ENCODE assay signal across 20 mouse cellular contexts in genomic region chr11:72496066-72496465, GRCm38 (mm10). TPM values are rescaled to one million over a fixed set of nuclear protein-coding genes. Genes with fewer than 3 reads are reported as not detected.
A peak's percentile ranks its signal among the peaks of the same experiment; 100 is the strongest.
DNase-seq lines count a peak whose midpoint lies in the region; ATAC-seq and TF ChIP-seq lines count a peak whose summit lies in the region.
"Had no signal": no experiment of that assay in that cellular context is flagged by ENCODE, and none has a peak within 500 bp of the region (broad histone marks: within the 10 kb centered on the region; RNA-seq: fewer than 3 reads in every experiment).

No protein-coding gene starts in this region.

- H3K4me1 ChIP-seq in intestine, embryonic 16.5 days (ENCODE audit: control insufficient read depth, insufficient read depth, low read length) = peaks cover 6% of the 10 kb centered on the region; the same call in 1 of the 2 replicates
- H3K4me1 ChIP-seq in intestine, embryonic 15.5 days (replicated peaks) = peaks cover 3% of the 10 kb centered on the region
- peaks cover 42% of the 10 kb centered on the region for H3K4me1 ChIP-seq in megakaryocyte, embryonic 14.5 days
- peaks cover 32% of the 10 kb centered on the region for H3K4me1 ChIP-seq in small intestine, adult 2 months (ENCODE audit: control insufficient read depth, insufficient read depth, insufficient read length, low read length)
- H3K4me1 ChIP-seq: heart, embryonic 10.5 days had no signal

- ATAC-seq in intestine, embryonic 16.5 days = 0 out of 2 replicates have a peak, but pooled peaks have one; percentile 19
- ATAC-seq in intestine, embryonic 15.5 days = no peak
- no peak for ATAC-seq in megakaryocyte, adult 5-6 weeks (ENCODE audit: poor library complexity, severe bottlenecking)
- ATAC-seq: forebrain, embryonic 13.5 days; forebrain, postnatal 0 days; Patski had no signal

- H3K9me3 ChIP-seq in intestine, embryonic 16.5 days (ENCODE audit: control insufficient read depth, low read length) = no peaks in the 10 kb centered on the region
- H3K9me3 ChIP-seq in intestine, embryonic 15.5 days = no peaks in the 10 kb centered on the region
- H3K9me3 ChIP-seq in megakaryocyte, embryonic 14.5 days = no peaks in the 10 kb centered on the region
- H3K9me3 ChIP-seq: embryonic facial prominence, embryonic 10.5 days; forebrain, embryonic 13.5 days; heart, embryonic 10.5 days; hindbrain, embryonic 12.5 days had no signal

- H3K27me3 ChIP-seq in intestine, embryonic 16.5 days (replicated peaks; ENCODE audit: control insufficient read depth, insufficient read depth, low read length) = no peaks in the 10 kb centered on the region
- H3K27me3 ChIP-seq in intestine, embryonic 15.5 days (replicated peaks) = no peaks in the 10 kb centered on the region
- H3K27me3 ChIP-seq in megakaryocyte, embryonic 14.5 days (replicated peaks) = peaks cover 29% of the 10 kb centered on the region
- no peaks in the 10 kb centered on the region for H3K27me3 ChIP-seq in small intestine, adult 2 months (ENCODE audit: control insufficient read depth, insufficient read depth, low read length)
- H3K27me3 ChIP-seq: hindbrain, embryonic 12.5 days; Patski had no signal

- TF ChIP-seq CTCF in small intestine, adult 2 months (IDR thresholded peaks at IDR 0.05; ENCODE audit: extremely low read depth, insufficient read length, insufficient replicate concordance, low read depth, low read length) = no peak

- no peak overlapping the region for H3K4me2 ChIP-seq in intestine, embryonic 16.5 days (ENCODE audit: low read depth, low read length)
- H3K4me2 ChIP-seq in intestine, embryonic 15.5 days (replicated peaks) = no peak overlapping the region
- H3K4me2 ChIP-seq: forebrain, embryonic 13.5 days; hindbrain, embryonic 12.5 days had no signal

- TF ChIP-seq POLR2A in small intestine, adult 2 months (IDR thresholded peaks at IDR 0.05; ENCODE audit: low read depth, low read length) = no peak

- DNase-seq in thymus, postnatal 36 days = no peak
- DNase-seq in frontal cortex, adult 2 months (ENCODE audit: extremely low spot score in 1 of 2, low spot score in 1 of 2) = no peak
- DNase-seq: adrenal gland, adult 8-10 months; adrenal gland, postnatal 36 days; cerebellum, adult 2 months; cerebellum, postnatal 10 days; forebrain, postnatal 0 days; heart, adult 18-20 months; heart, postnatal 10 days; heart, postnatal 4 days had no signal

- WGBS in intestine, embryonic 16.5 days = 39% methylated on average over 3 of the region's 3 CpGs
- 47% methylated on average over 3 of the region's 3 CpGs for WGBS in intestine, embryonic 15.5 days
- 33% methylated on average over 3 of the region's 3 CpGs for WGBS in small intestine, adult 2 months

- peak overlapping the region; percentile 14; the same call in 1 of the 2 replicates for H3K27ac ChIP-seq in intestine, embryonic 16.5 days (ENCODE audit: low read length)
- H3K27ac ChIP-seq in intestine, embryonic 15.5 days = no peak overlapping the region
- peak overlapping the region; percentile 83 for H3K27ac ChIP-seq in small intestine, adult 2 months (ENCODE audit: insufficient read depth, low read depth, low read length)
- H3K27ac ChIP-seq: embryonic facial prominence, embryonic 10.5 days; forebrain, embryonic 13.5 days; heart, embryonic 10.5 days; hindbrain, embryonic 12.5 days had no signal

- H3K4me3 ChIP-seq in intestine, embryonic 16.5 days (ENCODE audit: low read length) = no peak overlapping the region
- H3K4me3 ChIP-seq in intestine, embryonic 15.5 days (replicated peaks) = no peak overlapping the region
- peak overlapping the region; percentile 46 for H3K4me3 ChIP-seq in megakaryocyte, embryonic 14.5 days (replicated peaks)
- no peak overlapping the region for H3K4me3 ChIP-seq in small intestine, adult 2 months (ENCODE audit: low read depth, low read length)
- H3K4me3 ChIP-seq: embryonic facial prominence, embryonic 10.5 days; forebrain, embryonic 13.5 days; heart, embryonic 10.5 days; hindbrain, embryonic 12.5 days had no signal

- H3K36me3 ChIP-seq in intestine, embryonic 16.5 days (ENCODE audit: control insufficient read depth, insufficient read depth, low read length) = no peaks in the 10 kb centered on the region
- no peaks in the 10 kb centered on the region for H3K36me3 ChIP-seq in intestine, embryonic 15.5 days
- H3K36me3 ChIP-seq in megakaryocyte, embryonic 14.5 days (replicated peaks; ENCODE audit: low read length) = peaks cover 21% of the 10 kb centered on the region
- H3K36me3 ChIP-seq in small intestine, adult 2 months (ENCODE audit: control insufficient read depth, insufficient read depth, low read length) = no peaks in the 10 kb centered on the region
- H3K36me3 ChIP-seq: embryonic facial prominence, embryonic 10.5 days; heart, embryonic 10.5 days; hindbrain, embryonic 12.5 days had no signal

- H3K9ac ChIP-seq in intestine, embryonic 16.5 days (ENCODE audit: low read depth, low read length) = 0 out of 2 replicates have a peak overlapping the region, but pooled peaks have one; percentile 18
- no peak overlapping the region for H3K9ac ChIP-seq in intestine, embryonic 15.5 days
- H3K9ac ChIP-seq: forebrain, embryonic 13.5 days; forebrain, postnatal 0 days; hindbrain, embryonic 12.5 days had no signal

RNA-seq across cellular contexts. Expression of gene Spns2, which starts 6.4 kb away (rescaled TPM):
- polyA plus RNA-seq in intestine, embryonic 16.5 days (2015; fragmentation: Nextera tagmentation; extraction: Ambion mirVana) = 5.9 and 7.5 TPM in 2 replicates
- polyA plus RNA-seq in intestine, embryonic 15.5 days (2015; fragmentation: Nextera tagmentation; extraction: Ambion mirVana) = 5.3 and 5.6 TPM in 2 replicates
- polyA plus RNA-seq in megakaryocyte, embryonic 14.5 days (2012; ENCODE audit: insufficient read depth, low replicate concordance) = 63.1 and 65.1 TPM in 2 replicates
- 2.8 and 2.9 TPM in 2 replicates for total RNA-seq in megakaryocyte, adult 5-6 weeks (2015)
- 0.15 and 4.8 TPM in 2 replicates for total RNA-seq in megakaryocyte, adult 5-6 weeks (2017)
- polyA plus RNA-seq in small intestine, adult 2 months (2012; rRNA removed) = 65.9 and 77.7 TPM in 2 replicates
- polyA plus RNA-seq in frontal cortex, adult 2 months (2012; rRNA removed) = 45.0 and 47.0 TPM in 2 replicates

RNA-seq across cellular contexts. Expression of gene Spns3, which starts 54.2 kb away (rescaled TPM):
- polyA plus RNA-seq in intestine, embryonic 16.5 days (2015; fragmentation: Nextera tagmentation; extraction: Ambion mirVana) = 3.2 and 5.7 TPM in 2 replicates
- polyA plus RNA-seq in intestine, embryonic 15.5 days (2015; fragmentation: Nextera tagmentation; extraction: Ambion mirVana) = 1.2 and 1.6 TPM in 2 replicates
- polyA plus RNA-seq in megakaryocyte, embryonic 14.5 days (2012; ENCODE audit: insufficient read depth, low replicate concordance) = 18.9 and 31.7 TPM in 2 replicates
- total RNA-seq in megakaryocyte, adult 5-6 weeks (2015) = 4.7 and 5.4 TPM in 2 replicates
- total RNA-seq in megakaryocyte, adult 5-6 weeks (2017) = 4.3 and 6.4 TPM in 2 replicates
- polyA plus RNA-seq in small intestine, adult 2 months (2012; rRNA removed) = 2.2 and 8.5 TPM in 2 replicates
- 0.54 and 0.71 TPM in 2 replicates for polyA plus RNA-seq in frontal cortex, adult 2 months (2012; rRNA removed)
- total RNA-seq: forebrain, postnatal 0 days; heart, adult 18-20 months had no signal
- polyA plus RNA-seq: forebrain, embryonic 13.5 days had no signal

RNA-seq across cellular contexts. Expression of gene Mybbp1a, which starts 54.9 kb away (rescaled TPM):
- 119 and 141 TPM in 2 replicates for polyA plus RNA-seq in intestine, embryonic 16.5 days (2015; fragmentation: Nextera tagmentation; extraction: Ambion mirVana)
- polyA plus RNA-seq in intestine, embryonic 15.5 days (2015; fragmentation: Nextera tagmentation; extraction: Ambion mirVana) = 171 and 172 TPM in 2 replicates
- polyA plus RNA-seq in megakaryocyte, embryonic 14.5 days (2012; ENCODE audit: insufficient read depth, low replicate concordance) = 59.8 and 71.3 TPM in 2 replicates
- 62.4 and 71.7 TPM in 2 replicates for total RNA-seq in megakaryocyte, adult 5-6 weeks (2015)
- total RNA-seq in megakaryocyte, adult 5-6 weeks (2017) = 35.4 and 36.0 TPM in 2 replicates
- 17.6 and 25.0 TPM in 2 replicates for polyA plus RNA-seq in small intestine, adult 2 months (2012; rRNA removed)
- 55.3 and 61.4 TPM in 2 replicates for polyA plus RNA-seq in frontal cortex, adult 2 months (2012; rRNA removed)
